Mouse (Mus musculus) midbrain, embryonic 12.5 days (tissue): Measurements from ENCODE around the gene Arl14ep. TPM values are rescaled to one million over a fixed set of nuclear protein-coding genes. Genes with fewer than 3 reads are reported as not detected.
"Not testable (repeated sequence)": the region's sequence is repeated elsewhere in the genome, so short reads cannot be mapped to it uniquely, and the experiment has no call there.

Source experiments
- ATAC-seq: fragments of 200-750 bp; cut with Nextera tagmentation; 2 replicates; pipeline ENCODE4 v1.8.0; 2017; ENCODE audit warnings: low read depth, moderate TSS enrichment, moderate library complexity; ENCODE audit not compliant: low FRiP score
- H3K27ac ChIP-seq: fragments of 300-500 bp; sonication (generic); replicated peaks from 2 replicates; pipeline ENCODE4 v1.5.1; 2016; ENCODE audit warnings: mild to moderate bottlenecking
- H3K27me3 ChIP-seq: fragments of 300-500 bp; sonication (generic); 2 replicates; pipeline ENCODE4 v1.6.1; 2016; ENCODE audit warnings: mild to moderate bottlenecking
- H3K36me3 ChIP-seq: fragments of 300-500 bp; sonication (generic); 2 replicates; pipeline ENCODE4 v1.6.1; 2016
- H3K4me1 ChIP-seq: fragments of 300-500 bp; sonication (generic); 2 replicates; pipeline ENCODE4 v1.6.1; 2016
- H3K4me2 ChIP-seq: fragments of 300-500 bp; sonication (generic); replicated peaks from 2 replicates; pipeline ENCODE4 v1.6.1; 2016; ENCODE audit warnings: mild to moderate bottlenecking, moderate library complexity
- H3K4me3 ChIP-seq: fragments of 300-500 bp; sonication (generic); 2 replicates; pipeline ENCODE4 v1.5.1; 2016; ENCODE audit warnings: mild to moderate bottlenecking
- H3K9ac ChIP-seq: fragments of 300-500 bp; sonication (generic); replicated peaks from 2 replicates; pipeline ENCODE4 v1.6.1; 2016; ENCODE audit warnings: mild to moderate bottlenecking, moderate library complexity
- H3K9me3 ChIP-seq: fragments of 300-500 bp; sonication (generic); 2 replicates; pipeline ENCODE4 v1.6.1; 2016; ENCODE audit warnings: mild to moderate bottlenecking
- WGBS: fragments of 180-500 bp; shearing (Covaris S2); methylation state at CpG from one replicate; pipeline ENCODE4 v1.1.7; 2016; 5-methylcytosine and 5-hydroxymethylcytosine counted together
- polyA plus RNA-seq: library from polyadenylated mRNA; unstranded; fragments of >200 nt; fragmentation: Nextera tagmentation; extraction: Ambion mirVana; gene quantifications from 2 replicates; pipeline ENCODE4 v1.2.1, GENCODE M21; 2016

The Arl14ep gene
- 56.5 and 60.1 TPM in 2 replicates for polyA plus RNA-seq

- under 1% methylated on average over 36 of the region's 36 CpGs for WGBS
- Histone ChIP-seq H3K27me3 (no peaks in the 10 kb centered on the region), H3K9ac (peak within 1 kb of the TSS; percentile 92), H3K9me3 (no peaks in the 10 kb centered on the region), H3K27ac (peak within 1 kb of the TSS; percentile 63; the same call in 1 of the 2 replicates), H3K4me3 (peak within 1 kb of the TSS; percentile 83), H3K4me1 (peaks cover 13% of the 10 kb centered on the region), H3K4me2 (peak within 1 kb of the TSS; percentile 58), H3K36me3 (no peaks in the 10 kb centered on the region)
- peak; percentile 97 for ATAC-seq
Observed at GRCm38 (mm10) chr2:106973959-106974639, at the start of gene Arl14ep. TSS of gene Arl14ep (minus strand) at chr2:106974424.

- no peak overlapping the region for H3K9ac ChIP-seq
- H3K4me1 ChIP-seq = no peaks in the 10 kb centered on the region
- H3K9me3 ChIP-seq = no peaks in the 10 kb centered on the region
- ATAC-seq = no peak
- WGBS = 91% methylated on average over 5 of the region's 5 CpGs
- H3K36me3 ChIP-seq = no peaks in the 10 kb centered on the region
- H3K4me2 ChIP-seq = no peak overlapping the region
- H3K27ac ChIP-seq = no peak overlapping the region
- no peaks in the 10 kb centered on the region for H3K27me3 ChIP-seq
- no peak overlapping the region for H3K4me3 ChIP-seq
Observed at GRCm38 (mm10) chr2:107022713-107023112, 48.5 kb upstream of the Arl14ep start.

DNA sequence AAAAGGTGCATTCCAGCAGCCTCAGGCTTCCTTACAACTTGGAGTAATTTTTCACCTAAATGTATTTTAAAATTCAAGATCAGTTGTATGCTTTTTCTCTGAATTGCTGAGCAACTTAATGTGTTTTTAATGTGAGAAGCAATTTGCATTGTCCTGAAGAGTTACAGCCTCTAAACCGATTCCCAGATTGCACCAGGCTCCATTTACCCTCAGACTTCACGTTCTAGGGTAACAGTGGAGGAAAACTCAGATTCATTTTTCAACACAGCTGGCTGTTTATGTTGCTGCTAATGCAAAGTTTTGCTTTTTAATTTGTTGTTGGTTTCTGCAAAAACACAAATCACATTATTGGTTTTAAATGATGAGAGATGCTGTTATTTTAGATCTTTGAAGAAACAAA is 45.1 kb upstream of the Arl14ep start:
- H3K4me2 ChIP-seq = no peak overlapping the region
- ATAC-seq = no peak
- WGBS = 83% methylated on average over 2 of the region's 2 CpGs
- H3K9me3 ChIP-seq = no peaks in the 10 kb centered on the region
- H3K27ac ChIP-seq = no peak overlapping the region
- no peaks in the 10 kb centered on the region for H3K36me3 ChIP-seq
- H3K27me3 ChIP-seq = no peaks in the 10 kb centered on the region
- no peak overlapping the region for H3K4me3 ChIP-seq
- no peak overlapping the region for H3K9ac ChIP-seq
- H3K4me1 ChIP-seq = no peaks in the 10 kb centered on the region

GRCm38 (mm10) chr2:107013161-107013560 is 38.9 kb upstream of the Arl14ep start:
- Histone ChIP-seq H3K4me2 (no peak overlapping the region), H3K27ac (no peak overlapping the region), H3K4me3 (no peak overlapping the region), H3K4me1 (no peaks in the 10 kb centered on the region), H3K9me3 (no peaks in the 10 kb centered on the region), H3K27me3 (0 out of 2 replicates have a peak, but pooled peaks cover 2% of the 10 kb centered on the region), H3K9ac (no peak overlapping the region), H3K36me3 (no peaks in the 10 kb centered on the region)
- ATAC-seq = no peak
- 84% methylated on average over 4 of the region's 4 CpGs for WGBS

- H3K4me2 ChIP-seq = no peak overlapping the region
- 0 out of 2 replicates have a peak, but pooled peaks cover 2% of the 10 kb centered on the region for H3K27me3 ChIP-seq
- H3K4me1 ChIP-seq = no peaks in the 10 kb centered on the region
- ATAC-seq = no peak
- no peaks in the 10 kb centered on the region for H3K9me3 ChIP-seq
- H3K9ac ChIP-seq = no peak overlapping the region
- no peak overlapping the region for H3K27ac ChIP-seq
- no peaks in the 10 kb centered on the region for H3K36me3 ChIP-seq
- 91% methylated on average over 4 of the region's 4 CpGs for WGBS
- H3K4me3 ChIP-seq = no peak overlapping the region
Observed at GRCm38 (mm10) chr2:107012318-107012717, 38.1 kb upstream of the Arl14ep start.

DNA sequence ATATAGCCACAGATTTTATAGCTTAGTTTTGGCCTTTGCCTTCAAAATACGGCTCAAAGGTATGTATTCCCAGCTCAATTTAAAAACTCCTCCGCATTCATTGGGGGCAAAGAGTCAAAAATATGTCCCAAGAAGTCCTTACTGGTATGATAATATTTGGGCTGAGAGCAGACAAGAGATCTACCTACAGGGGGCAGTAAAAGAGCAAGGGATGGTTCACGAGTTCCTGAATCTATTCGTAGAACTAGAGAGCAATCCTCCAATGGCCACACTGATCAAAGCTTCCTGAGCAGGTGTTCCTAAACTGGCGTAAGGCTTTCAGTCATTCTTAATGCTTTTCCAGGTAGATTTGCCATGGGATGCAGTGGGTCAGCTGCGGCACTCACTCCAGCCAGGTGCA is 35.9 kb upstream of the Arl14ep start:
- no peak for ATAC-seq
- Histone ChIP-seq H3K27me3 (0 out of 2 replicates have a peak, but pooled peaks cover 2% of the 10 kb centered on the region), H3K9me3 (no peaks in the 10 kb centered on the region), H3K27ac (no peak overlapping the region), H3K36me3 (no peaks in the 10 kb centered on the region), H3K4me2 (no peak overlapping the region), H3K9ac (no peak overlapping the region), H3K4me3 (no peak overlapping the region), H3K4me1 (no peaks in the 10 kb centered on the region)
- 78% methylated on average over 6 of the region's 6 CpGs for WGBS

- Histone ChIP-seq H3K36me3 (no peaks in the 10 kb centered on the region), H3K4me3 (no peak overlapping the region), H3K9ac (no peak overlapping the region), H3K9me3 (no peaks in the 10 kb centered on the region), H3K4me1 (no peaks in the 10 kb centered on the region), H3K27me3 (0 out of 2 replicates have a peak, but pooled peaks cover 2% of the 10 kb centered on the region), H3K4me2 (no peak overlapping the region), H3K27ac (no peak overlapping the region)
- ATAC-seq = no peak
- WGBS = 80% methylated on average over 3 of the region's 3 CpGs
Observed at GRCm38 (mm10) chr2:107006378-107006777, 32.2 kb upstream of the Arl14ep start.

DNA sequence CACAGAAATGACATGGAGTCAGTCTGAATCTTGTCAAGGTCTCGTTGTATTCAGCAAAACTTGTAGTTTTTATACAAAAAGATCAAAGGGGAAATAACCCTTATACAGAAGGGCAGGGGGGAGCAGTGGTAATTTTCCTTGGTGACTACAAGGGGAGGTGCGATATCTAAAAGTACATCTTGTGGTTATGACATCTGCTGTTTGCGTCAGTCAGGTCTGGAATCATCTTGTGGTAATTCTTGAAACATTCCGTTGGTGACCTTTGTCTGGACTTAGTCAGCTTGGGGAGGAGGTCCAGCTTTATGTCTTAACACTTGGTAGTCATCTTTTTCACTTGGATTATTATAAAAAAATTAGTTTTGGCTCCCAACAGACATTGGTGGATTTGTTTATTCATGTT is 31.7 kb upstream of the Arl14ep start:
- not testable (repeated sequence) for ATAC-seq
- WGBS = 86% methylated on average over 4 of the region's 4 CpGs

DNA sequence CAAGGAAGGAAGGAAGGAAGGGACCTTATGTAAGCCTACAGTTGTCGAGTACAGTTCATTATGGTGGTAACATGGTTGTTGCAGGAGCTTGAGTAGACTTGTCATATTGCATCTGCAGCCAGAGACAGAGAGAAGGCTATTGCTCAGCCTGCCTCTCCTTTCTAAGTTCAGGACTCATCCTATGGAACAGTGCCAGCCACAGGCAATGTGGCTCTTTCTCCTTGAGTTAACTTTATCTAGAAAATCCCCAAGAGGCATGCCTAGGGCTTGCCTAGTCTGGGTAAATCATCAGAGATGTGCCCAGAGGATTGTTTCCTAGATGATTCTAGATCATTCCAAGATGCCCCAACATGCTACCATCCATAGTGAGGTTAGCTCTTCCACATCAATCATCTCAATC is 17.0 kb upstream of the Arl14ep start:
- no peaks in the 10 kb centered on the region for H3K9me3 ChIP-seq
- WGBS = 85% methylated on average over 1 of the region's 1 CpGs
- H3K4me1 ChIP-seq = no peaks in the 10 kb centered on the region
- ATAC-seq = no peak
- H3K27me3 ChIP-seq = no peaks in the 10 kb centered on the region
- H3K36me3 ChIP-seq = no peaks in the 10 kb centered on the region
- no peak overlapping the region for H3K27ac ChIP-seq
- no peak overlapping the region for H3K4me2 ChIP-seq
- no peak overlapping the region for H3K9ac ChIP-seq
- H3K4me3 ChIP-seq = no peak overlapping the region

More for the DNA sequence above, 31.7 kb upstream of the Arl14ep start:
- H3K4me3 ChIP-seq, H3K9ac ChIP-seq, H3K9me3 ChIP-seq, H3K27me3 ChIP-seq, H3K27ac ChIP-seq, H3K36me3 ChIP-seq, H3K4me1 ChIP-seq, H3K4me2 ChIP-seq: not testable (repeated sequence)

GRCm38 (mm10) chr2:106984945-106985344 is 10.7 kb upstream of the Arl14ep start:
- no peak overlapping the region for H3K9ac ChIP-seq
- no peaks in the 10 kb centered on the region for H3K9me3 ChIP-seq
- no peaks in the 10 kb centered on the region for H3K27me3 ChIP-seq
- H3K4me1 ChIP-seq = no peaks in the 10 kb centered on the region
- H3K4me2 ChIP-seq = no peak overlapping the region
- WGBS = 93% methylated on average over 2 of the region's 2 CpGs
- ATAC-seq = no peak
- H3K27ac ChIP-seq = no peak overlapping the region
- H3K36me3 ChIP-seq = no peaks in the 10 kb centered on the region
- H3K4me3 ChIP-seq = no peak overlapping the region

GRCm38 (mm10) chr2:106982503-106982902 is 8.3 kb upstream of the Arl14ep start:
- H3K27me3 ChIP-seq = no peaks in the 10 kb centered on the region
- H3K9me3 ChIP-seq = no peaks in the 10 kb centered on the region
- ATAC-seq = no peak
- no peaks in the 10 kb centered on the region for H3K4me1 ChIP-seq
- H3K4me3 ChIP-seq = no peak overlapping the region
- H3K36me3 ChIP-seq = no peaks in the 10 kb centered on the region
- no peak overlapping the region for H3K4me2 ChIP-seq
- 55% methylated on average over 6 of the region's 6 CpGs for WGBS
- no peak overlapping the region for H3K9ac ChIP-seq
- no peak overlapping the region for H3K27ac ChIP-seq

GRCm38 (mm10) chr2:106976472-106976871 is 2.2 kb upstream of the Arl14ep start:
- H3K4me1 ChIP-seq = peaks cover 10% of the 10 kb centered on the region
- no peaks in the 10 kb centered on the region for H3K27me3 ChIP-seq
- H3K9me3 ChIP-seq = no peaks in the 10 kb centered on the region
- H3K4me2 ChIP-seq = no peak overlapping the region
- no peaks in the 10 kb centered on the region for H3K36me3 ChIP-seq
- no peak overlapping the region for H3K4me3 ChIP-seq
- WGBS = 90% methylated on average over 3 of the region's 3 CpGs
- no peak for ATAC-seq
- no peak overlapping the region for H3K9ac ChIP-seq
- H3K27ac ChIP-seq = no peak overlapping the region
